Mouse (Mus musculus) G1E (cell line): Measurements from ENCODE around the gene Evx2. TPM values are rescaled to one million over a fixed set of nuclear protein-coding genes. Genes with fewer than 3 reads are reported as not detected.

Experiments used
- ATAC-seq: 2 replicates; pipeline ENCODE4 v1.8.0; 2016; ENCODE audit warnings: mild to moderate bottlenecking; ENCODE audit not compliant: insufficient number of reproducible peaks, poor library complexity, low FRiP score, severe bottlenecking; ENCODE audit errors: extremely low read depth
- DNase-seq: peaks from one replicate; pipeline ENCODE4 v3.0.0; 2012; ENCODE audit warnings: low spot score
- H3K27me3 ChIP-seq: 2 replicates; pipeline ENCODE4 v1.6.1; 2012; ENCODE audit warnings: mild to moderate bottlenecking, low read length, inconsistent platforms; ENCODE audit not compliant: insufficient read depth
- H3K36me3 ChIP-seq: replicated peaks from 2 replicates; pipeline ENCODE3; 2012; ENCODE audit warnings: mild to moderate bottlenecking, inconsistent platforms
- H3K4me1 ChIP-seq: 2 replicates; pipeline ENCODE4 v1.6.1; 2012; ENCODE audit warnings: low read depth, low read length, inconsistent platforms, mixed read lengths; ENCODE audit not compliant: insufficient read depth
- H3K4me3 ChIP-seq: 2 replicates; pipeline ENCODE4 v1.5.1; 2012; ENCODE audit warnings: low read depth, mild to moderate bottlenecking, inconsistent platforms, low read length, moderate library complexity, mixed read lengths
- H3K9me3 ChIP-seq: replicated peaks from 2 replicates; pipeline ENCODE4 v1.6.1; 2012; ENCODE audit warnings: inconsistent platforms
- CTCF ChIP-seq: IDR thresholded peaks from 2 replicates; pipeline ENCODE4 v1.5.1; 2012; ENCODE audit warnings: low read depth, low read length, inconsistent platforms, mixed read lengths
- GATA1 ChIP-seq: IDR thresholded peaks from 2 replicates; pipeline ENCODE4 v1.6.1; 2012; ENCODE audit warnings: borderline replicate concordance, low read length, inconsistent platforms, mixed read lengths
- GATA2 ChIP-seq: IDR thresholded peaks from 2 replicates; pipeline ENCODE4 v1.6.1; 2012; ENCODE audit warnings: low read depth, low read length, inconsistent platforms, borderline replicate concordance
- POLR2AphosphoS5 ChIP-seq: IDR thresholded peaks from 2 replicates; pipeline ENCODE4 v1.6.1; 2012; ENCODE audit warnings: low read depth, low read length, inconsistent platforms; ENCODE audit not compliant: insufficient replicate concordance
- TAL1 ChIP-seq: conservative IDR thresholded peaks from 2 replicates; pipeline ENCODE4 v1.6.1; 2012; ENCODE audit warnings: low read depth, low read length, inconsistent platforms, mixed read lengths
- polyA plus RNA-seq: library from polyadenylated mRNA; stranded (reverse); fragments of >175 nt; gene quantifications from 2 replicates; pipeline ENCODE4 v1.2.3, GENCODE M21; 2012
- total RNA-seq, 2 experiments: library from RNA; stranded (forward) in 1 of 2; stranded (reverse) in 1 of 2; fragments of 200-1000 nt in 1 of 2; fragments of >200 nt in 1 of 2; fragmentation: Nextera tagmentation in 1 of 2; gene quantifications; 2 replicates each; pipeline ENCODE4 v1.2.3; 2014 to 2017

The Evx2 gene
- total and polyA plus RNA-seq, 3 experiments: 0.05 TPM; not detected in 2

- Histone ChIP-seq H3K27me3 (peaks cover 54% of the 10 kb centered on the region), H3K4me3 (no peak within 1 kb of the TSS), H3K4me1 (no peaks in the 10 kb centered on the region), H3K36me3 (no peaks in the 10 kb centered on the region), H3K9me3 (no peaks in the 10 kb centered on the region)
- no peak for ATAC-seq
- TF ChIP-seq GATA2 (no peak), CTCF (no peak), TAL1 (no peak), GATA1 (no peak), POLR2AphosphoS5 (no peak)
- DNase-seq: no peak
Measured at GRCm38 (mm10) chr2:74691022-74691951, 31.9 kb upstream of the Evx2 start, which contains the start of gene Hoxd10. Gene Hoxd10, plus strand, starts transcription at chr2:74691924.

- Histone ChIP-seq H3K36me3 (no peaks in the 10 kb centered on the region), H3K4me3 (no peak overlapping the region), H3K4me1 (no peaks in the 10 kb centered on the region), H3K9me3 (no peaks in the 10 kb centered on the region), H3K27me3 (peaks cover 54% of the 10 kb centered on the region)
- DNase-seq (no peak), ATAC-seq (no peak)
- TF ChIP-seq TAL1 (no peak), CTCF (no peak), GATA2 (no peak), POLR2AphosphoS5 (no peak), GATA1 (no peak)
Measured at GRCm38 (mm10) chr2:74690338-74690716, 31.0 kb upstream of the Evx2 start.

- peaks cover 54% of the 10 kb centered on the region for H3K27me3 ChIP-seq
- no peaks in the 10 kb centered on the region for H3K4me1 ChIP-seq
- H3K9me3 ChIP-seq: no peaks in the 10 kb centered on the region
- no peak for TF ChIP-seq POLR2AphosphoS5
- TF ChIP-seq GATA2: no peak
- no peak for TF ChIP-seq TAL1
- no peak for TF ChIP-seq GATA1
- no peak for TF ChIP-seq CTCF
- no peak for DNase-seq
- no peak overlapping the region for H3K4me3 ChIP-seq
- no peaks in the 10 kb centered on the region for H3K36me3 ChIP-seq
- ATAC-seq: no peak
Measured at GRCm38 (mm10) chr2:74689574-74690337, 30.4 kb upstream of the Evx2 start.

- no peak for DNase-seq
- Histone ChIP-seq H3K27me3 (peaks cover 57% of the 10 kb centered on the region), H3K9me3 (no peaks in the 10 kb centered on the region), H3K4me1 (no peaks in the 10 kb centered on the region), H3K36me3 (no peaks in the 10 kb centered on the region), H3K4me3 (no peak overlapping the region)
- no peak for TF ChIP-seq GATA1
- TF ChIP-seq POLR2AphosphoS5: no peak
- TF ChIP-seq TAL1: no peak
- TF ChIP-seq CTCF: no peak
- TF ChIP-seq GATA2: no peak
- no peak for ATAC-seq
Measured at GRCm38 (mm10) chr2:74688795-74689573, 29.6 kb upstream of the Evx2 start.

- H3K27me3 ChIP-seq: peaks cover 54% of the 10 kb centered on the region
Measured at GRCm38 (mm10) chr2:74687698-74688555, 28.6 kb upstream of the Evx2 start.

More at GRCm38 (mm10) chr2:74687698-74688555, 28.6 kb upstream of the Evx2 start:
- DNase-seq: no peak
- no peak for ATAC-seq
- H3K4me3 ChIP-seq: no peak overlapping the region
- no peaks in the 10 kb centered on the region for H3K4me1 ChIP-seq
- TF ChIP-seq GATA2: no peak
- no peak for TF ChIP-seq CTCF
- no peak for TF ChIP-seq POLR2AphosphoS5
- TF ChIP-seq TAL1: no peak
- TF ChIP-seq GATA1: no peak
- H3K9me3 ChIP-seq: peaks cover 4% of the 10 kb centered on the region
- no peaks in the 10 kb centered on the region for H3K36me3 ChIP-seq
